Mouse (Mus musculus): Measurements from ENCODE around the gene Sptb. TPM values are rescaled to one million over a fixed set of nuclear protein-coding genes. Genes with fewer than 3 reads are reported as not detected.

Sptb gene
- polyA plus RNA-seq, 1 experiment from 2014 or later = 1.3 TPM

DNA sequence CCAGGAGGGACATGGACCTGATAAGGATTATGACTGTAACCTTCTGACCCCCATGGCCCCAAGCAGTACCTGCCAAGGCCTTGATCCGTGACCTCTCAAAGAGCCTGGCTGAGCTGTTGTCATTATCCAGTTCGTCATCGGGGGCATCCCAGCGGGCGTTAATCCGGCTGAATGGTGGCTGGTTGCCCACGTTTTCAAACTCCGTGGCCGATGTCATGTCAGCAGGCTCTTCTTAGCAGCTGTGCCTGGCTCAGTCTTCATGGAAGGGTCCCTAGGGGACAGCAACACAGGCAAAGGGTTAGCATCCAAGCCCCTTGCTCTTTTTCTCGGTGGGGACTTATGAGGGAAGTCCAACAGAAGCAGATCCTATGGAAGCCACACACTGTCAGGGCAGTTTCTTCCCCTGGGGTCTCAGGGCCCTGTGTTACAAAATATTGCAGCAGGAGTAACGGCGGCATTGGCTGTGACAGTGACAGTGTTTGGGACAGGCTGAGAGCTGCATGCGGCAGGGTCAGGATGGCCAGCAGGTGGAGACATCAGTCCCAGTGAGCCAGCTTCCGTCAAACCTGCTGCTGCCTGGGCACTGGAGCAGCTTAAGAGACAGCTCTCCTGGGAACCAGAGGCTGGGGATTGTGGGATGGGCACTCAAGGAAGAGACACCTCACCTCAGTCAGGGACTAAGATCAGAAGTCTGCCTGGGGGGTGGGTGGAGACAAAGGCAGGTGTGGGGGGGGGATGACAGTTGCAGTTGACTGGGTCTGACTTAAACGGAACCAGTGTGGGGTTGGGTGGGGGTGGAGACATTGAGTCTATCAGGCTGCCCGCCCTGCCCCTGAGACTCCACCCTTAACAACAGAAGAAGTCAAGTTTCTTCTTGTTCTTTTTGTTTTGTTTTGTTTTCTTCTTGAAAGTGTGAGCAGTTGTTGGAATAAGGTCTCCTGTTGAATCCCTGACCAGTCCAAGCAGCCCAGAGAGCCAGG lies 60.3 kb downstream of the Sptb start:
- Histone ChIP-seq H3K4me2 (ENCODE audit: low read depth, low read length) (no peak overlapping the region), H3K27ac (ENCODE audit: low read length) (no peak overlapping the region), H3K9me3 (ENCODE audit: control insufficient read depth, low read length) (0 out of 2 replicates have a peak, but pooled peaks cover 2% of the 10 kb centered on the region), H3K9ac (ENCODE audit: low read length) (no peak overlapping the region), H3K4me3 (ENCODE audit: low read length) (no peak overlapping the region), H3K36me3 (ENCODE audit: control insufficient read depth, insufficient read depth, low read length) (no peaks in the 10 kb centered on the region), H3K27me3 (ENCODE audit: control insufficient read depth, insufficient read depth, low read depth, low read length) (no peaks in the 10 kb centered on the region), H3K4me1 (replicated peaks; ENCODE audit: control insufficient read depth, insufficient read depth, low read length) (no peaks in the 10 kb centered on the region)
- WGBS = 53% methylated on average over 16 of the region's 16 CpGs
- peak; percentile 56; the same call in 1 of the 2 replicates for ATAC-seq (ENCODE audit: low read depth)

- no peaks in the 10 kb centered on the region for H3K27me3 ChIP-seq (ENCODE audit: control insufficient read depth, insufficient read depth, low read depth, low read length)
- H3K27ac ChIP-seq (ENCODE audit: low read length) = no peak overlapping the region
- H3K4me2 ChIP-seq (ENCODE audit: low read depth, low read length) = 0 out of 2 replicates have a peak overlapping the region, but pooled peaks have one; percentile 1
- WGBS = 37% methylated on average over 23 of the region's 23 CpGs
- no peaks in the 10 kb centered on the region for H3K4me1 ChIP-seq (replicated peaks; ENCODE audit: control insufficient read depth, insufficient read depth, low read length)
- H3K9ac ChIP-seq (ENCODE audit: low read length) = no peak overlapping the region
- H3K9me3 ChIP-seq (ENCODE audit: control insufficient read depth, low read length) = no peaks in the 10 kb centered on the region
- ATAC-seq (ENCODE audit: low read depth) = 0 out of 2 replicates have a peak, but pooled peaks have one; percentile 28
- no peak overlapping the region for H3K4me3 ChIP-seq (ENCODE audit: low read length)
- no peaks in the 10 kb centered on the region for H3K36me3 ChIP-seq (ENCODE audit: control insufficient read depth, insufficient read depth, low read length)
Observed at GRCm38 (mm10) chr12:76645222-76646110, 64.9 kb downstream of the Sptb start.

DNA sequence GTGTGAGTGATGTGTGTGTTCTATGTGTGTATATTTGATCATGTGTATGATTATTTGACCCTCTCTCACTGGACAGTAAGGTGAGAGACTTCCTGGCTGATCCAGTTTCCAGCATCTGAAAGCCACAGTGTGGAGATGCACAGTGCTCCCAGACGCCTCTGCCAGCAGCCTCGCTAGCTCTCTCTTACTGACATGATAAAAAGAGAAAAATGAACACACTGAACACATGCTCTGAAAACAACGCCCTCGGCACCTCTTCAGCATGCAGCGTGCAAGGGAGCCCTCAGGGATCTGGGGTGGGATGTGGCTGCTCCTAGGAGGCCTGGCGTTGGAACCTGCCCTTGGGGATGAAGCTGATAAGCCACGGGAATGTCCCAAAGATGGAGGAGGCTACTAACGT lies 66.7 kb downstream of the Sptb start:
- Histone ChIP-seq H3K4me3 (ENCODE audit: low read length) (no peak overlapping the region), H3K9me3 (ENCODE audit: control insufficient read depth, low read length) (no peaks in the 10 kb centered on the region), H3K27me3 (ENCODE audit: control insufficient read depth, insufficient read depth, low read depth, low read length) (no peaks in the 10 kb centered on the region), H3K4me2 (ENCODE audit: low read depth, low read length) (no peak overlapping the region), H3K27ac (ENCODE audit: low read length) (no peak overlapping the region), H3K9ac (ENCODE audit: low read length) (no peak overlapping the region), H3K4me1 (replicated peaks; ENCODE audit: control insufficient read depth, insufficient read depth, low read length) (no peaks in the 10 kb centered on the region), H3K36me3 (ENCODE audit: control insufficient read depth, insufficient read depth, low read length) (no peaks in the 10 kb centered on the region)
- ATAC-seq (ENCODE audit: low read depth) = no peak
- WGBS = 60% methylated on average over 8 of the region's 8 CpGs

DNA sequence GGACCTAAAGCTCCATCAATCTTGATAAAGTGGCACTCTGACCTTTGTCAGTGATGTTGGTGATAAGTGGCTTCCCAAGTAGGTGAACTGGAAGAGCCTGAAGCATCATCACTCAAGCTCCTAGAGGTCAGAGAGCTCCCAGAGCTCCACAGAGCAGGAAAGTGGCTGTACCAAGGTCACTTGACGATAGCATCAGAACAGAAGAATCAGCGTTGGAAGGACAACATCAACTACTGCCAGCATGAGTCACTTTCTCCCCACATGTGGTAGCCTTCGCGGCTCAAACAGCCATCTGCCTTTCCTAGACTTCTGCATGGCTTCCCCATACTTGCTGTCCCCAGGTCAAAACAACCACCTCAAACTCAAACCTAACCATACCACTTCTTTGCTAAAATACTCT lies 67.7 kb downstream of the Sptb start:
- no peaks in the 10 kb centered on the region for H3K36me3 ChIP-seq (ENCODE audit: control insufficient read depth, insufficient read depth, low read length)
- no peaks in the 10 kb centered on the region for H3K9me3 ChIP-seq (ENCODE audit: control insufficient read depth, low read length)
- H3K27me3 ChIP-seq (ENCODE audit: control insufficient read depth, insufficient read depth, low read depth, low read length) = no peaks in the 10 kb centered on the region
- H3K4me3 ChIP-seq (ENCODE audit: low read length) = no peak overlapping the region
- ATAC-seq (ENCODE audit: low read depth) = no peak
- no peaks in the 10 kb centered on the region for H3K4me1 ChIP-seq (replicated peaks; ENCODE audit: control insufficient read depth, insufficient read depth, low read length)
- no peak overlapping the region for H3K9ac ChIP-seq (ENCODE audit: low read length)
- WGBS = 49% methylated on average over 4 of the region's 4 CpGs
- H3K4me2 ChIP-seq (ENCODE audit: low read depth, low read length) = no peak overlapping the region
- H3K27ac ChIP-seq (ENCODE audit: low read length) = no peak overlapping the region

GRCm38 (mm10) chr12:76640620-76641019 lies 69.7 kb downstream of the Sptb start:
- no peak overlapping the region for H3K27ac ChIP-seq (ENCODE audit: low read length)
- no peaks in the 10 kb centered on the region for H3K9me3 ChIP-seq (ENCODE audit: control insufficient read depth, low read length)
- no peak overlapping the region for H3K4me2 ChIP-seq (ENCODE audit: low read depth, low read length)
- 40% methylated on average over 8 of the region's 8 CpGs for WGBS
- H3K4me3 ChIP-seq (ENCODE audit: low read length) = no peak overlapping the region
- no peak overlapping the region for H3K9ac ChIP-seq (ENCODE audit: low read length)
- H3K27me3 ChIP-seq (ENCODE audit: control insufficient read depth, insufficient read depth, low read depth, low read length) = no peaks in the 10 kb centered on the region
- H3K36me3 ChIP-seq (ENCODE audit: control insufficient read depth, insufficient read depth, low read length) = no peaks in the 10 kb centered on the region
- no peak for ATAC-seq (ENCODE audit: low read depth)
- H3K4me1 ChIP-seq (replicated peaks; ENCODE audit: control insufficient read depth, insufficient read depth, low read length) = no peaks in the 10 kb centered on the region

GRCm38 (mm10) chr12:76634899-76635693 lies 75.3 kb downstream of the Sptb start:
- peaks cover 8% of the 10 kb centered on the region for H3K4me1 ChIP-seq (replicated peaks; ENCODE audit: control insufficient read depth, insufficient read depth, low read length)
- no peak overlapping the region for H3K27ac ChIP-seq (ENCODE audit: low read length)
- H3K4me2 ChIP-seq (ENCODE audit: low read depth, low read length) = peak overlapping the region; percentile 22
- H3K9ac ChIP-seq (ENCODE audit: low read length) = no peak overlapping the region
- ATAC-seq (ENCODE audit: low read depth) = peak; percentile 91
- WGBS = 36% methylated on average over 15 of the region's 15 CpGs
- H3K9me3 ChIP-seq (ENCODE audit: control insufficient read depth, low read length) = no peaks in the 10 kb centered on the region
- no peak overlapping the region for H3K4me3 ChIP-seq (ENCODE audit: low read length)
- no peaks in the 10 kb centered on the region for H3K27me3 ChIP-seq (ENCODE audit: control insufficient read depth, insufficient read depth, low read depth, low read length)
- H3K36me3 ChIP-seq (ENCODE audit: control insufficient read depth, insufficient read depth, low read length) = no peaks in the 10 kb centered on the region

DNA sequence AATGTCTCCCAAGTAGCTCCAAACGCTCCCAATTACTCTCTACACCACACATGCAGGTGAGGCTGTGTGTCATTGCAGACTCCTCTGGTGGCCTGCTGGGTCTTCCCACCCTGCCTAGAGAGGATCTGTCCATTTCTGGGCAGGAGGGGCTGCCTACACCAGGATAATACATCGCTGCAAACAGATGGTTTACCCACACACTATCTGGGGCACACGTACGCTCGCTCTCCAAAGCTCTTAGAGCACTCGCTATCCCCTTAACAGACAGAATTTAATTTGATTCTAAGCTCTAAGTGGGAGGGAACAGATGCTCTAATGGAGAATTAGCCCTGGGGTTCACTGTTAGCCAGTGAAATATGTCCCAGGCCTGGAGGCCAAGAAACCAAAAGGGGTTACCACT lies 87.0 kb downstream of the Sptb start:
- WGBS = 68% methylated on average over 6 of the region's 6 CpGs
- Histone ChIP-seq H3K4me2 (ENCODE audit: low read depth, low read length) (no peak overlapping the region), H3K27me3 (ENCODE audit: control insufficient read depth, insufficient read depth, low read depth, low read length) (no peaks in the 10 kb centered on the region), H3K4me1 (replicated peaks; ENCODE audit: control insufficient read depth, insufficient read depth, low read length) (no peaks in the 10 kb centered on the region), H3K27ac (ENCODE audit: low read length) (no peak overlapping the region), H3K9me3 (ENCODE audit: control insufficient read depth, low read length) (no peaks in the 10 kb centered on the region), H3K36me3 (ENCODE audit: control insufficient read depth, insufficient read depth, low read length) (no peaks in the 10 kb centered on the region), H3K9ac (ENCODE audit: low read length) (no peak overlapping the region), H3K4me3 (ENCODE audit: low read length) (no peak overlapping the region)
- no peak for ATAC-seq (ENCODE audit: low read depth)

DNA sequence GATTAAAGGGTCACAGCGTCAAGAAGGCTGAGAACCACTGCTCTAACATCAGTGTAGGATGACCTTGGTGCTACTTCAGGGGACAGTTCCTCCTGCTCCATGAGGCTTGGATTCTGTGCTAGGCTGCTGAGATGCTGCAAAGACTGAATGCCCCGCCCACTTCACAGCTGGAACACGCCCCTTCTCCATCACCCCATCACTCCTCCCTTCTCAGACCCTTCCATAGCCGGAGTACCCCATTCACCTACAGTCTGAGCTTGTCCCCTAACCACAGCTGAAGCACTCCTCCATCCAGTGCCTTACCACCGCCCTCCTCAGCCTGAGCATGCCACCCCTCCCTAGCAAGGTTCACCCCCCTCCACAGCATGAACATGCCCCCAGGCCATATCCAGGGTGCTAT lies 90.5 kb downstream of the Sptb start:
- WGBS = 57% methylated on average over 5 of the region's 5 CpGs
- Histone ChIP-seq H3K4me2 (ENCODE audit: low read depth, low read length) (no peak overlapping the region), H3K9ac (ENCODE audit: low read length) (no peak overlapping the region), H3K36me3 (ENCODE audit: control insufficient read depth, insufficient read depth, low read length) (no peaks in the 10 kb centered on the region), H3K27ac (ENCODE audit: low read length) (no peak overlapping the region), H3K4me1 (replicated peaks; ENCODE audit: control insufficient read depth, insufficient read depth, low read length) (no peaks in the 10 kb centered on the region), H3K27me3 (ENCODE audit: control insufficient read depth, insufficient read depth, low read depth, low read length) (no peaks in the 10 kb centered on the region), H3K4me3 (ENCODE audit: low read length) (no peak overlapping the region), H3K9me3 (ENCODE audit: control insufficient read depth, low read length) (no peaks in the 10 kb centered on the region)
- no peak for ATAC-seq (ENCODE audit: low read depth)
